Mouse (Mus musculus) liver, postnatal 0 days (tissue): ENCODE data around the gene Rab7.

ENCODE experiments used
- CTCF ChIP-seq: sonication (generic); IDR thresholded peaks from 2 replicates; pipeline ENCODE4 v1.5.1; 2016; ENCODE audit warnings: antibody characterized with exemption, low read depth
- EP300 ChIP-seq: IDR thresholded peaks from 2 replicates; pipeline ENCODE4 v1.6.1; 2016; ENCODE audit warnings: antibody characterized with exemption, low read depth, mild to moderate bottlenecking

DNA sequence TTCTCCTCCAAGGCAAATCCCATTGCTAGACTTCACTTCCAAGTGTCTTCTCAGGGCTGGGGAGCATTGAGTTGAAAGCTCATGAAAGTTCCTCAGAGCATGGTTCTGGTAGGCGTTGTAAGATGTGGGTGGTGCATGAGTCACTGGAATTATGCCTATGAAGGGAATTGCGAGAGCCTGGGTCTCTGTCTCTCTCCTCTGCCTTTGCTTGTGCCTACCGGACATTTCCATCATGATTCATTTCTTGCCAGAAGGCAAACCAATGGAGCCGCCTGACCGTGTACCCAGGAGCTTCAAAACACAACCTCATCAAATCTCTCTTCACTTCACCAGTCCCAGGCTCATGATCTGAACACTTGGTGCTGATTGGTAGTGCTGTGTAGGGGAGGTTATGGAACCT is 11.8 kb upstream of the Rab7 start:
- TF ChIP-seq CTCF (no peak), EP300 (no peak)
